Mouse (Mus musculus) kidney, postnatal 0 days (tissue): ENCODE results near the gene Mthfd2l. TPM values are rescaled to one million over a fixed set of nuclear protein-coding genes. Genes with fewer than 3 reads are reported as not detected.

Experiments
- ATAC-seq: fragments of 200-750 bp; cut with Nextera tagmentation; replicated peaks from 2 replicates; pipeline ENCODE4 v1.8.0; 2017; ENCODE audit warnings: low read depth, moderate number of reproducible peaks, moderate TSS enrichment, moderate library complexity; ENCODE audit not compliant: low FRiP score
- DNase-seq: peaks from one replicate; pipeline ENCODE4 v3.0.0-alpha.2; 2016; ENCODE audit warnings: low spot score
- H3K27ac ChIP-seq: fragments of 300-500 bp; sonication (generic); 2 replicates; pipeline ENCODE4 v1.5.1; 2014; ENCODE audit warnings: mild to moderate bottlenecking
- H3K27me3 ChIP-seq: fragments of 300-500 bp; sonication (generic); 2 replicates; pipeline ENCODE4 v1.6.1; 2014; ENCODE audit warnings: low read length, mixed read lengths; ENCODE audit not compliant: insufficient read depth
- H3K36me3 ChIP-seq: fragments of 300-500 bp; sonication (generic); 2 replicates; pipeline ENCODE4 v1.6.1; 2014; ENCODE audit warnings: low read length, mixed read lengths; ENCODE audit not compliant: insufficient read depth
- H3K4me1 ChIP-seq: fragments of 300-500 bp; sonication (generic); replicated peaks from 2 replicates; pipeline ENCODE4 v1.6.1; 2014; ENCODE audit warnings: antibody characterized with exemption, low read length, mixed read lengths; ENCODE audit not compliant: insufficient read depth
- H3K4me2 ChIP-seq: fragments of 300-500 bp; sonication (generic); 2 replicates; pipeline ENCODE4 v1.6.1; 2014; ENCODE audit warnings: mild to moderate bottlenecking, low read length, moderate library complexity, mixed read lengths
- H3K4me3 ChIP-seq: fragments of 300-500 bp; sonication (generic); replicated peaks from 2 replicates; pipeline ENCODE4 v1.5.1; 2014; ENCODE audit warnings: low read depth, low read length
- H3K9ac ChIP-seq: fragments of 300-500 bp; sonication (generic); 2 replicates; pipeline ENCODE4 v1.6.1; 2014; ENCODE audit warnings: low read depth, low read length
- H3K9me3 ChIP-seq: fragments of 300-500 bp; sonication (generic); replicated peaks from 2 replicates; pipeline ENCODE4 v1.6.1; 2016; ENCODE audit warnings: low read length, inconsistent platforms, mixed read lengths
- CTCF ChIP-seq: IDR thresholded peaks from 2 replicates; pipeline ENCODE4 v1.5.1; 2016; ENCODE audit warnings: antibody characterized with exemption, low read depth, mild to moderate bottlenecking, moderate library complexity
- WGBS: fragments of 180-500 bp; shearing (Covaris S2); extraction: QIAGEN DNeasy Blood & Tissue Kit; methylation state at CpG from one replicate; pipeline ENCODE4 v1.1.7; 2014; 5-methylcytosine and 5-hydroxymethylcytosine counted together
- polyA plus RNA-seq: library from polyadenylated mRNA; unstranded; fragments of >200 nt; fragmentation: Nextera tagmentation; extraction: Ambion mirVana; gene quantifications from 2 replicates; pipeline ENCODE4 v1.2.1, GENCODE M21; 2015

The Mthfd2l gene
- polyA plus RNA-seq, 1 experiment from 2014 or later: 90.5 TPM

- no peak for ATAC-seq
- no peak overlapping the region for H3K4me3 ChIP-seq
- H3K27ac ChIP-seq: no peak overlapping the region
- H3K27me3 ChIP-seq: no peaks in the 10 kb centered on the region
- no peak overlapping the region for H3K9ac ChIP-seq
- no peaks in the 10 kb centered on the region for H3K36me3 ChIP-seq
- no peak overlapping the region for H3K4me2 ChIP-seq
- H3K4me1 ChIP-seq: no peaks in the 10 kb centered on the region
- TF ChIP-seq CTCF: peak; percentile 57; the same call in 1 of the 2 replicates
- WGBS: 74% methylated on average over 4 of the region's 4 CpGs
- no peak for DNase-seq
- H3K9me3 ChIP-seq: no peaks in the 10 kb centered on the region
These were observed 33.4 kb downstream of the Mthfd2l start for GRCm38 (mm10) chr5:90964316-90964715.

DNA sequence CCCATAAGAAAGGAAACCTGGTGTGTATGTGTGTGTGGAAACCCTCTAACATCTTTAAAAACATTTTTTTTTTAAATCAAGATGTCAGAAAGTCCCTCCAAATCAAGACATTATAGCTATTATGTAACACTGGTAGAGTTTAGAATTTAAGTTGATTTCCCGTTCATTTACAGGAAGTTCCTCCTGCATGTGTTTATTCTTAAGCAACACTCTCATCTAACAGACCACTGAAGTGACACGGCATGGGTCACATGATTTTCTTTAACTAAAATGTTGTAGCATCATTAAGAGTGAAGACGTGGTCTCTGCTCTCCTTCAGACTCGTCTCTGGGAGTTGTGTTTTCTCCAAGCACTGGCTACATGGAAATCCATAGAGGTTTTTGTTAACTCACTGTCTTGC lies 33.8 kb downstream of the Mthfd2l start:
- no peaks in the 10 kb centered on the region for H3K27me3 ChIP-seq
- H3K4me3 ChIP-seq: no peak overlapping the region
- H3K36me3 ChIP-seq: no peaks in the 10 kb centered on the region
- DNase-seq: no peak
- no peak overlapping the region for H3K27ac ChIP-seq
- WGBS: 85% methylated on average over 4 of the region's 4 CpGs
- no peak overlapping the region for H3K9ac ChIP-seq
- H3K9me3 ChIP-seq: no peaks in the 10 kb centered on the region
- TF ChIP-seq CTCF: no peak
- ATAC-seq: no peak
- H3K4me1 ChIP-seq: no peaks in the 10 kb centered on the region
- H3K4me2 ChIP-seq: no peak overlapping the region

DNA sequence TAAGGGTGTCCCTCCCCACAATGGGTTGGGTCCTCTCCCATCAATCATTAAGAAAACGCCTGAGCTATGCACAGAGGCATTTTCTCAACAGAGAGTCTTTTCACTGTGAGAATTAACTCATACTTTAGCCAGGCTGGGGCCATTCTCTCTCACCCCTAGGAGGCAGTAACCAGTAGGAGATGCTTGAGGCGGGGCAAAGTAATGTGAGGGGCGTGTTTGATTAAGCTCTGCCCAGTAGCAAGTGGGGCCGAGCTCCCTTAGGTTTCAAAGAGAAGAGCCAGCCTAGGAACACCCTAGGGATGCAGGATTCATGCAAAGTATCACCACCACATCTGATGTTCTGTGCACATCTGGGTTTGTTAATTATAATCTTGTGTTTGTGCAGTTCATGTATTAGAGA lies 34.5 kb downstream of the Mthfd2l start:
- no peaks in the 10 kb centered on the region for H3K27me3 ChIP-seq
- H3K27ac ChIP-seq: no peak overlapping the region
- no peaks in the 10 kb centered on the region for H3K4me1 ChIP-seq
- DNase-seq (no peak), ATAC-seq (no peak)
- H3K9me3 ChIP-seq: no peaks in the 10 kb centered on the region
- H3K4me3 ChIP-seq: no peak overlapping the region
- no peak overlapping the region for H3K9ac ChIP-seq
- no peaks in the 10 kb centered on the region for H3K36me3 ChIP-seq
- TF ChIP-seq CTCF: no peak
- no peak overlapping the region for H3K4me2 ChIP-seq
- 67% methylated on average over 4 of the region's 4 CpGs for WGBS

DNA sequence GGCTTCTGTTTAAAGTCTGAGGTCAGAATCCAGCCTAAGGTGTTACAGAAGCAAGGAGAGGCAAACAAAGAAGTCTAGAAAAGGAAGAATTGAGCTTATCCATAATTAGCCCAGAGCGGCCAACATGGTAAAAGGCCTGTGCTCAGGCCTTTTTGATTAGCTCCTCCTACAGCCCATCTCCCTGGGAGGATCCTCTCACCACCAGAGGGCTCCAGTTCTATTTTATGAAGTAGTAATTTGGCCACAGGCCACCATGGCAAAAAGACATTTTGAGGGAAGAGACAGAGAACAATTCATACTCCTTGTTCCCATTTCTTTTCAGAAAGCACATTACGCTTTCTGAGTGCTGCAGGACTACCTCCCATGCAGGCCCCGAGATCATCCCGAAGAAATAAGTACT lies 46.3 kb downstream of the Mthfd2l start:
- WGBS: 90% methylated on average over 4 of the region's 4 CpGs
- Histone ChIP-seq H3K27ac (no peak overlapping the region), H3K9ac (no peak overlapping the region), H3K9me3 (no peaks in the 10 kb centered on the region), H3K27me3 (no peaks in the 10 kb centered on the region), H3K36me3 (0 out of 2 replicates have a peak, but pooled peaks cover 2% of the 10 kb centered on the region), H3K4me3 (no peak overlapping the region), H3K4me1 (no peaks in the 10 kb centered on the region), H3K4me2 (no peak overlapping the region)
- peak; percentile 69 for TF ChIP-seq CTCF
- DNase-seq (peak; percentile 81), ATAC-seq (no peak)

DNA sequence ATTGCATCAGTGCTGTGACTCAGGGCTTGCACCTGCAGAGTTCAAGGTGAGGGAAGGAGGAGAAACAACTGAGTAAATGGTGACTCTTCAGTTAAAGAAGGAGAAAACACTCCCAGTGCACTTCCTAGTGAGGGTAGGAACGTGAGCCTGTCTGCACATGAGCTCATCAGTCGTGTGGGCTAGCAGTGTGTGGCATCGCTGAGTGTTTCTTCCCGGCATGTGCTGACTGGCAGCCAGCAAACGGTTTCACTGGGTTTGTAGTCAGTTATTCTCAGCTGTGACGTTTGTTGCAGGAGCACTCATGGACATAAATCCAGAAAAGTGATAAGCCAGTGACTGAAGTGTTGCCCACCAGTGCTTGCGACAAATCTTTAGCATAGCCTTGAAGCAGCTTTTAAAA lies 49.4 kb downstream of the Mthfd2l start:
- Histone ChIP-seq H3K4me1 (no peaks in the 10 kb centered on the region), H3K27me3 (no peaks in the 10 kb centered on the region), H3K9me3 (no peaks in the 10 kb centered on the region), H3K36me3 (0 out of 2 replicates have a peak, but pooled peaks cover 2% of the 10 kb centered on the region), H3K4me3 (no peak overlapping the region), H3K27ac (no peak overlapping the region), H3K9ac (no peak overlapping the region), H3K4me2 (no peak overlapping the region)
- 84% methylated on average over 7 of the region's 7 CpGs for WGBS
- no peak for TF ChIP-seq CTCF
- no peak for ATAC-seq
- DNase-seq: no peak

- ATAC-seq: no peak
- Histone ChIP-seq H3K27me3 (no peaks in the 10 kb centered on the region), H3K36me3 (no peaks in the 10 kb centered on the region), H3K9me3 (no peaks in the 10 kb centered on the region), H3K4me3 (no peak overlapping the region), H3K9ac (no peak overlapping the region), H3K27ac (no peak overlapping the region), H3K4me2 (no peak overlapping the region), H3K4me1 (no peaks in the 10 kb centered on the region)
- TF ChIP-seq CTCF: no peak
- no peak for DNase-seq
- 50% methylated on average over 5 of the region's 5 CpGs for WGBS
These were observed 56.7 kb downstream of the Mthfd2l start for GRCm38 (mm10) chr5:90987605-90988004.

GRCm38 (mm10) chr5:90988149-90988548 lies 57.2 kb downstream of the Mthfd2l start:
- no peaks in the 10 kb centered on the region for H3K36me3 ChIP-seq
- DNase-seq: no peak
- H3K4me1 ChIP-seq: no peaks in the 10 kb centered on the region
- H3K27ac ChIP-seq: no peak overlapping the region
- H3K27me3 ChIP-seq: no peaks in the 10 kb centered on the region
- no peak overlapping the region for H3K4me3 ChIP-seq
- H3K9me3 ChIP-seq: no peaks in the 10 kb centered on the region
- no peak for ATAC-seq
- TF ChIP-seq CTCF: no peak
- H3K9ac ChIP-seq: no peak overlapping the region
- H3K4me2 ChIP-seq: no peak overlapping the region
- 72% methylated on average over 3 of the region's 3 CpGs for WGBS
